Mouse (Mus musculus): ENCODE data around the gene Hoxa10. TPM values are rescaled to one million over a fixed set of nuclear protein-coding genes. Genes with fewer than 3 reads are reported as not detected.

The Hoxa10 gene
- total and polyA plus RNA-seq, 2 experiments from 2014 or later = 5.0 TPM; not detected in 1

DNA sequence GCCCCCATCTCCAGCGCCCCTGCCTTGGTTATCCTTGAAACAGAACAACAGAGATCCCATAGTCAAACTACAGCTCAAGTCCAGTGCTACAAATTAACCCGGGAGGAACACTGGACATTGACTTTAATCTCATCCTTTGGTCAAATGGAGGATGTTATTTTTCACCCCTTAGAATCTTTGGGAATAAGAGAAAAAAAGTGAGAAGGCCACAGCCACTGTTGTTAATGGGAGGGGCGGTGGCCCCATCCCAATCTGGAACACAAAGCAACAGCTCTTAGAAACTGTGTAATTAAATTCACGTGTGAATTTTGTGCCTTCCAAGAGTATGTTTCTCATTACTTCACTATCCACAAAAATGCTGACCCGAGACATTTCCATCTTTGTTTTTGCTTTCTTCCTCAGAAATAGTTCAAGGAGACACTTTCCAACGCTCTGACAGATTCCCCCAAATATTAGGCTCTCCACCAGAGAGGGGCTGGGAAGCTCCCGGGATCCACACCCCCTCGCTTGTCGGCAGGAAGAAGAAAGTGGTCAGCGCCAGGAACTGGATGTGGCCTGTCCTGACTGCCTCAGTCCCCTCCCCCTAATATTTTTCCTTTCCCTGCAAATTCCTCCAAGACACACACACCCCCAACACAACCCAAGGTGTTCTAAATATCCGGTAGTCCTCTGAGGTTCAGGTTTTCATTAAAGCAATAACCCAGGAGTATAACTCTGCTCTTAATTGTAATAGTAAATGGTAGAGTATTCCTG lies 13.0 kb downstream of the Hoxa10 start:
- WGBS = 9% methylated on average over 11 of the region's 11 CpGs
- H3K27ac ChIP-seq (ENCODE audit: low read depth) = no peak overlapping the region
- no peak overlapping the region for H3K4me2 ChIP-seq (ENCODE audit: low read depth, low read length)
- H3K27me3 ChIP-seq (ENCODE audit: control insufficient read depth, insufficient read depth, low read length) = peaks cover 98% of the 10 kb centered on the region
- no peak overlapping the region for H3K4me3 ChIP-seq (ENCODE audit: low read depth, low read length)
- H3K9ac ChIP-seq (replicated peaks; ENCODE audit: low read depth, low read length) = no peak overlapping the region
- DNase-seq (ENCODE audit: low spot score) = no peak
- no peaks in the 10 kb centered on the region for H3K4me1 ChIP-seq (ENCODE audit: control insufficient read depth, insufficient read depth)
- no peaks in the 10 kb centered on the region for H3K9me3 ChIP-seq (replicated peaks; ENCODE audit: control insufficient read depth, low read length)
- TF ChIP-seq EP300 (IDR thresholded peaks at IDR 0.05; ENCODE audit: low read depth) (no peak), CTCF (IDR thresholded peaks at IDR 0.05; ENCODE audit: low read depth) (no peak)
- ATAC-seq (ENCODE audit: insufficient read depth, low read depth) = no peak
- H3K36me3 ChIP-seq (replicated peaks; ENCODE audit: control insufficient read depth, insufficient read depth, low read length) = no peaks in the 10 kb centered on the region

DNA sequence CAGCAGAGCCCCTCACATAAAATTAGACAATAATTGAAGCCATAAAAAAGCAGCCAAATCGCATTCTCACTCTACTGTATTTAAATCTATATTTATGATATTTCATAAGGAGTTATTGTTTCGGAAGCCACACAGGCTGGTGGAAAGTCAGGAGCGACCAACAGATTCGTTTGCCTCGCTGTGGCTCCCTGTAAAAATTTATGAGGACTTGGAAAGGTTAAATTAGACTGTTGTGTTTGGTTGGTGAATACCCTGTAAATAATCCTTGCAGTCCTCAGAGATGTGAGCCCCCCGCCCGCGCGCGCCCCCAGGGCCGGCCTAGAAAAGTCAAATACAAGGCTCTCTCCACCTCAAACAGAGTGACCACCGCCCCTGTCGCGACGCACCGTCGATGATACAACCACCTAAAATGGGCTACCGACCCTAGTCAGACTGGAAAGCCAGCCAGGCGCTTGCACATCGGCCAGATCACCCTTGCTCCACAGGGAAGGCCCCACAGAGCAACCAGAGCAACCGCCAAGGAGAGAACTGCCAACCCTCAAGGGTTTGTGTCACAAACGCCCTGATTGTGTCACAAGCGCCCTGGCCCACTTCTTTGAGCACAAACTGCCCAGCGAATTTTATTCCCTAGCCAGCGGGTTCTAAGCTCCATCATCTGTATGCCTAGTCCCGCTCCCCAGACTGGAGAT lies 13.9 kb downstream of the Hoxa10 start:
- Histone ChIP-seq H3K4me1 (ENCODE audit: control insufficient read depth, insufficient read depth) (no peaks in the 10 kb centered on the region), H3K4me2 (ENCODE audit: low read depth, low read length) (no peak overlapping the region), H3K27me3 (ENCODE audit: control insufficient read depth, insufficient read depth, low read length) (peaks cover 98% of the 10 kb centered on the region), H3K27ac (ENCODE audit: low read depth) (no peak overlapping the region), H3K9me3 (replicated peaks; ENCODE audit: control insufficient read depth, low read length) (no peaks in the 10 kb centered on the region), H3K4me3 (ENCODE audit: low read depth, low read length) (no peak overlapping the region), H3K36me3 (replicated peaks; ENCODE audit: control insufficient read depth, insufficient read depth, low read length) (no peaks in the 10 kb centered on the region), H3K9ac (replicated peaks; ENCODE audit: low read depth, low read length) (no peak overlapping the region)
- WGBS = 8% methylated on average over 26 of the region's 26 CpGs
- ATAC-seq (ENCODE audit: insufficient read depth, low read depth) = no peak
- no peak for DNase-seq (ENCODE audit: low spot score)
- no peak for TF ChIP-seq CTCF (IDR thresholded peaks at IDR 0.05; ENCODE audit: low read depth)

DNA sequence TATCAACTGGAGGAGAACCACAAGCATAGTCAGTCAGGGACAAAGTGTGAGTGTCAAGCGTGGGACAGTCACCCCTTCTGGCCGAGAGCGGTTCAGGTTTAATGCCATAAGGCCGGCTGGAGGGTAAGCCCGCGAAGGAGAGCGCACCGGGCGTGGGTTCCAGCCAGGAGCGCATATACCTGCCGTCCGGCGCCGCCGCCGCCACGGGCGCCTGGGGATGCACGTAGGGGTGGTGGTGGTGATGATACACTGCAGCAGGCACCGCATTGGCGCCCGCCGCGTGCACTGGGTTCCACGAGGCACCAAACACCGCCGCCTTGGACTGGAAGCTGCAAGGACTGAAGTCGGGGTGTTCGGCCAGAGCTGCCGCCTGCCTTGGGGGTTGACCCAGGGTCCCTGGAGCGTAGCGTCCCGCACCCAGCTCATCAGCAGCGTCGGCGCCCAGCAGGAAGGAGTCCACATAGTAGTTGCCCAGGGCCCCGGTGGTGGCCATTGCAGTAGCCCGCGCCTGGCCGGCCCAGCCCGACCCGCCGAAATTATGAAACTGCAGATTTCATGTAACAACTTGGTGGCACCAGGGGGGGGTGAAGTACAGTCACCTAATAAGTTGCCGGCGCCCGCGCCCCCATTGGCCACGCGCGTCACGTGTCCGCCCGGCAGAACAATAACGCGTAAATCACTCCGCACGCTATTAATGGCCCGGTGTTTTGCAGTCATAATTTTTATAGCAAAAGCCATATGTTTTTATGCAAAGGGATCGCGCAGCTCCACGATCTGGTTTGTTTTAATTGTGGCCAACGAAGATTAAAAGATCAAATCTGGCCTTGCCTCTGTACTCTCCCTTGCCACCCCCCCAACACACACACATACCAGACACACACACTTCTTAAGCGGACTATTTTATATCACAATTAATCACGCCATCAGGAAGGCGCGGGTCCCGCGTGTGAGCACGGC lies 14.8 kb downstream of the Hoxa10 start:
- Histone ChIP-seq H3K27me3 (ENCODE audit: control insufficient read depth, insufficient read depth, low read length) (peaks cover 98% of the 10 kb centered on the region), H3K9me3 (replicated peaks; ENCODE audit: control insufficient read depth, low read length) (no peaks in the 10 kb centered on the region), H3K4me2 (ENCODE audit: low read depth, low read length) (peak overlapping the region; percentile 2; the same call in 1 of the 2 replicates), H3K9ac (replicated peaks; ENCODE audit: low read depth, low read length) (no peak overlapping the region), H3K4me1 (ENCODE audit: control insufficient read depth, insufficient read depth) (no peaks in the 10 kb centered on the region), H3K4me3 (ENCODE audit: low read depth, low read length) (peak overlapping the region; percentile 26; the same call in 1 of the 2 replicates), H3K36me3 (replicated peaks; ENCODE audit: control insufficient read depth, insufficient read depth, low read length) (no peaks in the 10 kb centered on the region), H3K27ac (ENCODE audit: low read depth) (no peak overlapping the region)
- ATAC-seq (ENCODE audit: insufficient read depth, low read depth) = no peak; the same call in 1 of the 2 replicates
- TF ChIP-seq EP300 (IDR thresholded peaks at IDR 0.05; ENCODE audit: low read depth) (no peak), CTCF (IDR thresholded peaks at IDR 0.05; ENCODE audit: low read depth) (no peak)
- WGBS = 4% methylated on average over 69 of the region's 69 CpGs
- DNase-seq (ENCODE audit: low spot score) = no peak

DNA sequence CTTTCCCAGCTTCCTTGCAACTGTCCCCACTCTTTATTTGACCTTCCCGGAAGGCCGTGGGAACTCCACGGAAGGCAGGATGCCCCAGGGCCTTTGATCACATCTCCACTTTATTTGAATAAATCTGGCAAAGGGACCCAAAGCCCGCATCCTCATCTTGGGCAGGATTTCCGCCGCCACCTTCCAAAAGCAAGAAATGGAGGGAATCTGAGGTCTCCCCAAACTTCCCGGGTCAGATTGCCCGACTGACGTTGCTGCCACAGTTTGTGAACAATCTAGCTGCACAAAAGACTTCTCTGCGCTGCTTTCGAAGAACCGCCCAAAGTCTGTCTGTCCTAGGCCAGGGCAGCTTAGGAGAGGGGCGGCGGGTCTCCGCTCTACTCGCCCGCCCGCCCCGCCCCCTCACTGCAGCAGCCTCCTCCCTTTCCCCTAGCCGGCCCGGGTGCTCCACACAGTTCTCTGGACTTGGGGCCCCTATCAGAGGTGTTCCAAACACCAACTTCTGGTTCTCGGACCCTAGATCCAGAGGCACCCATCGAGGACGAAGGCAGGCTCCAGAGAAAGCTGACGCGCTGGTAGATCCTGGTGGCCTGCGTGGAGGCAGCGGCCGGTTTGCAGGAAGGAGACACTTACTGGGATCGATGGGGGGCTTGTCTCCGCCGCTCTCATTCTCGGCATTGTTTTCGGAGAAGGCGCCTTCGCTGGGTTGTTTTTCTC lies 15.6 kb downstream of the Hoxa10 start:
- Histone ChIP-seq H3K4me2 (ENCODE audit: low read depth, low read length) (0 out of 2 replicates have a peak overlapping the region, but pooled peaks have one; percentile 2), H3K27me3 (ENCODE audit: control insufficient read depth, insufficient read depth, low read length) (peaks cover 98% of the 10 kb centered on the region), H3K4me1 (ENCODE audit: control insufficient read depth, insufficient read depth) (no peaks in the 10 kb centered on the region), H3K27ac (ENCODE audit: low read depth) (no peak overlapping the region), H3K9me3 (replicated peaks; ENCODE audit: control insufficient read depth, low read length) (no peaks in the 10 kb centered on the region), H3K4me3 (ENCODE audit: low read depth, low read length) (peak overlapping the region; percentile 26; the same call in 1 of the 2 replicates), H3K36me3 (replicated peaks; ENCODE audit: control insufficient read depth, insufficient read depth, low read length) (no peaks in the 10 kb centered on the region), H3K9ac (replicated peaks; ENCODE audit: low read depth, low read length) (no peak overlapping the region)
- 3% methylated on average over 35 of the region's 36 CpGs for WGBS
- DNase-seq (ENCODE audit: low spot score) (no peak), ATAC-seq (ENCODE audit: insufficient read depth, low read depth) (no peak)
- no peak for TF ChIP-seq EP300 (IDR thresholded peaks at IDR 0.05; ENCODE audit: low read depth)
- TF ChIP-seq CTCF (IDR thresholded peaks at IDR 0.05; ENCODE audit: low read depth) = no peak

All from heart, postnatal 0 days (tissue).